In the genomic region with DNA sequence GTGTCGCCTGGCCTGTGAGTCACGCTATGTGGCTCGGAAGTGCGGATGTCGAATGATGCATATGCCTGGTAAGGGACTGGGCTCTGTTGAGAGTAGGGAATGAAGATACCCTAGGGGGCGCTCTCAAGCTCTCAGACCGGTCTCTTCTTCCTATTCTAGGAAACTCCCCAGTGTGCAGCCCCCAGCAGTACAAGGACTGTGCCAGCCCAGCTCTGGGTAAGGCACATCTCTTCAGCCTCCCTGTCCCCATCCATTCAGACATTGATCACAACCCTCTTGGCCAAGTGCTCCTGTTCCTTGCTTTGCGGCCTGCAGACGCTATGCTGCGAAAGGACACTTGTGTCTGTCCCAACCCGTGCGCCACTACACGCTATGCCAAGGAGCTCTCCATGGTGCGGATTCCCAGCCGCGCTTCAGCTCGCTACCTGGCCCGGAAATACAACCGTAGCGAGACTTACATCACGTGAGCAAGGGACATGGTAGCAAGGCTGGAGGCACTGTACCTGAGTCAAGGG, we compare ENCODE assay signal across 8 mouse cellular contexts. TPM values are rescaled to one million over a fixed set of nuclear protein-coding genes. Genes with fewer than 3 reads are reported as not detected.
DNase-seq lines count a peak whose midpoint lies in the region; ATAC-seq and TF ChIP-seq lines count a peak whose summit lies in the region.

No protein-coding gene starts in this region.

- peaks cover 28% of the 10 kb centered on the region for H3K36me3 ChIP-seq in hindbrain, embryonic 14.5 days (replicated peaks; ENCODE audit: control insufficient read depth, insufficient read depth)
- H3K36me3 ChIP-seq in lung, postnatal 0 days (ENCODE audit: insufficient read depth, low read length) = 0 out of 2 replicates have a peak, but pooled peaks cover 7% of the 10 kb centered on the region

- no peaks in the 10 kb centered on the region for H3K27me3 ChIP-seq in hindbrain, embryonic 14.5 days (ENCODE audit: control insufficient read depth, insufficient read depth, low read length)
- no peaks in the 10 kb centered on the region for H3K27me3 ChIP-seq in lung, postnatal 0 days (replicated peaks; ENCODE audit: insufficient read depth, low read length)

- DNase-seq in WW6 (ENCODE audit: low read depth, low spot score) = peak; percentile 71
- peak; percentile 84 to 91 for DNase-seq in cerebellum, postnatal 10 days
- DNase-seq in gastrocnemius, adult 18-20 months (ENCODE audit: low spot score) = peak; percentile 64
- DNase-seq in hindbrain, embryonic 14.5 days (ENCODE audit: low spot score) = peak; percentile 66
- peak; percentile 49 to 67 for DNase-seq in layer of hippocampus, postnatal 25 days (ENCODE audit: extremely low spot score in 1 of 2, low spot score in 1 of 2)
- peak; percentile 90 for DNase-seq in lung, postnatal 0 days (ENCODE audit: low spot score)
- peak; percentile 31 for DNase-seq in ovary, postnatal 10 days (ENCODE audit: low spot score)
- peak; percentile 72 for DNase-seq in thymus, postnatal 25 days

- no peak for TF ChIP-seq EP300 in lung, postnatal 0 days (IDR thresholded peaks at IDR 0.05)

- no peak overlapping the region; the same call in 1 of the 2 replicates for H3K9ac ChIP-seq in hindbrain, embryonic 14.5 days
- H3K9ac ChIP-seq in lung, postnatal 0 days (replicated peaks; ENCODE audit: low read depth) = no peak overlapping the region

- no peaks in the 10 kb centered on the region for H3K9me3 ChIP-seq in hindbrain, embryonic 14.5 days (ENCODE audit: control insufficient read depth, low read length)
- H3K9me3 ChIP-seq in lung, postnatal 0 days (ENCODE audit: low read length) = no peaks in the 10 kb centered on the region

- peak; percentile 72; the same call in 1 of the 2 replicates for ATAC-seq in hindbrain, embryonic 14.5 days (ENCODE audit: low FRiP score)
- peak; percentile 84 for ATAC-seq in lung, postnatal 0 days

- TF ChIP-seq CTCF in lung, postnatal 0 days (IDR thresholded peaks at IDR 0.05) = peak; percentile 78

- 4% methylated on average over 21 of the region's 21 CpGs for WGBS in hindbrain, embryonic 14.5 days
- 4% methylated on average over 21 of the region's 21 CpGs for WGBS in lung, postnatal 0 days

- H3K4me3 ChIP-seq in hindbrain, embryonic 14.5 days (replicated peaks; ENCODE audit: low read length) = no peak overlapping the region
- no peak overlapping the region for H3K4me3 ChIP-seq in lung, postnatal 0 days (ENCODE audit: low read depth, low read length)

- H3K4me1 ChIP-seq in hindbrain, embryonic 14.5 days (replicated peaks; ENCODE audit: control insufficient read depth, insufficient read depth, low read length) = peaks cover 11% of the 10 kb centered on the region; the same call in 1 of the 2 replicates
- H3K4me1 ChIP-seq in lung, postnatal 0 days (ENCODE audit: insufficient read depth, low read depth, low read length) = no peaks in the 10 kb centered on the region

- H3K27ac ChIP-seq in hindbrain, embryonic 14.5 days = no peak overlapping the region
- no peak overlapping the region for H3K27ac ChIP-seq in lung, postnatal 0 days (ENCODE audit: low read length)

- H3K4me2 ChIP-seq in hindbrain, embryonic 14.5 days (replicated peaks) = peak overlapping the region; percentile 27
- H3K4me2 ChIP-seq in lung, postnatal 0 days (replicated peaks; ENCODE audit: low read depth, low read length) = peak overlapping the region; percentile 28

RNA-seq across cellular contexts. Expression of gene Asic3, which starts 3.1 kb away (rescaled TPM):
- under 1 TPM; 0.32 to 0.38 TPM for total RNA-seq in gastrocnemius, adult 18-20 months (2021)
- polyA plus RNA-seq in hindbrain, embryonic 14.5 days (2014; fragmentation: Nextera tagmentation; extraction: Ambion mirVana) = 0.35 and 0.80 TPM in 2 replicates
- total RNA-seq in layer of hippocampus, postnatal 25 days (2021) = under 1 TPM in 1 of 2 experiments, not detected in 1; 0.30 TPM
- 0.07 and 0.29 TPM in 2 replicates for polyA plus RNA-seq in lung, postnatal 0 days (2015; fragmentation: Nextera tagmentation; extraction: Ambion mirVana)

RNA-seq across cellular contexts. Expression of gene Cdk5, which starts 7.1 kb away (rescaled TPM):
- 10 to 100 TPM; 10.5 to 11.2 TPM for total RNA-seq in gastrocnemius, adult 18-20 months (2021)
- polyA plus RNA-seq in hindbrain, embryonic 14.5 days (2014; fragmentation: Nextera tagmentation; extraction: Ambion mirVana) = 115 and 123 TPM in 2 replicates
- total RNA-seq in layer of hippocampus, postnatal 25 days (2021) = 100 to 1,000 TPM; 126 to 130 TPM
- polyA plus RNA-seq in lung, postnatal 0 days (2015; fragmentation: Nextera tagmentation; extraction: Ambion mirVana) = 31.1 and 31.6 TPM in 2 replicates

RNA-seq across cellular contexts. Expression of gene Slc4a2, which starts 7.4 kb away (rescaled TPM):
- total RNA-seq in gastrocnemius, adult 18-20 months (2021) = 10 to 100 TPM; 13.9 to 14.3 TPM
- polyA plus RNA-seq in hindbrain, embryonic 14.5 days (2014; fragmentation: Nextera tagmentation; extraction: Ambion mirVana) = 21.1 and 23.6 TPM in 2 replicates
- 10 to 100 TPM; 31.7 to 34.4 TPM for total RNA-seq in layer of hippocampus, postnatal 25 days (2021)
- 28.9 and 35.0 TPM in 2 replicates for polyA plus RNA-seq in lung, postnatal 0 days (2015; fragmentation: Nextera tagmentation; extraction: Ambion mirVana)

RNA-seq across cellular contexts. Expression of gene Abcb8, which starts 22.8 kb away (rescaled TPM):
- 10 to 100 TPM; 30.4 to 40.3 TPM for total RNA-seq in gastrocnemius, adult 18-20 months (2021)
- polyA plus RNA-seq in hindbrain, embryonic 14.5 days (2014; fragmentation: Nextera tagmentation; extraction: Ambion mirVana) = 42.0 and 45.6 TPM in 2 replicates
- 10 to 100 TPM; 52.3 to 54.1 TPM for total RNA-seq in layer of hippocampus, postnatal 25 days (2021)
- polyA plus RNA-seq in lung, postnatal 0 days (2015; fragmentation: Nextera tagmentation; extraction: Ambion mirVana) = 22.4 and 25.6 TPM in 2 replicates

RNA-seq across cellular contexts. Expression of gene Atg9b, which starts 24.3 kb away (rescaled TPM):
- under 1 TPM; 0.16 to 0.19 TPM for total RNA-seq in gastrocnemius, adult 18-20 months (2021)
- polyA plus RNA-seq in hindbrain, embryonic 14.5 days (2014; fragmentation: Nextera tagmentation; extraction: Ambion mirVana) = 1.6 and 2.4 TPM in 2 replicates
- 1 to 10 TPM; 2.6 to 3.3 TPM for total RNA-seq in layer of hippocampus, postnatal 25 days (2021)
- 0.54 and 0.94 TPM in 2 replicates for polyA plus RNA-seq in lung, postnatal 0 days (2015; fragmentation: Nextera tagmentation; extraction: Ambion mirVana)

Comparison
In these comparisons a context has a peak if more than half of its experiments do, and no peak if none do; other contexts are left out.
1. DNase-seq: peak in every context shown above with its lines; median percentile 90 in lung, postnatal 0 days; 88 in cerebellum, postnatal 10 days; 72 in thymus, postnatal 25 days; 71 in WW6; 66 in hindbrain, embryonic 14.5 days; 64 in gastrocnemius, adult 18-20 months; 58 in layer of hippocampus, postnatal 25 days; 31 in ovary, postnatal 10 days.
2. RNA of gene Cdk5, which starts 7.1 kb away (total RNA-seq): 126 to 130 TPM in layer of hippocampus, postnatal 25 days; 10.5 to 11.2 TPM in gastrocnemius, adult 18-20 months; every median in the first group is over 10 times any median in the second.